Mouse (Mus musculus) midbrain, embryonic 12.5 days (tissue): ENCODE data around the gene Lrp8. TPM values are rescaled to one million over a fixed set of nuclear protein-coding genes. Genes with fewer than 3 reads are reported as not detected.
A peak's percentile ranks its signal among the peaks of the same experiment; 100 is the strongest.

Experiments used
- ATAC-seq: fragments of 200-750 bp; cut with Nextera tagmentation; 2 replicates; pipeline ENCODE4 v1.8.0; 2017; ENCODE audit warnings: low read depth, moderate TSS enrichment, moderate library complexity; ENCODE audit not compliant: low FRiP score
- H3K27ac ChIP-seq: fragments of 300-500 bp; sonication (generic); replicated peaks from 2 replicates; pipeline ENCODE4 v1.5.1; 2016; ENCODE audit warnings: mild to moderate bottlenecking
- H3K27me3 ChIP-seq: fragments of 300-500 bp; sonication (generic); 2 replicates; pipeline ENCODE4 v1.6.1; 2016; ENCODE audit warnings: mild to moderate bottlenecking
- H3K36me3 ChIP-seq: fragments of 300-500 bp; sonication (generic); 2 replicates; pipeline ENCODE4 v1.6.1; 2016
- H3K4me1 ChIP-seq: fragments of 300-500 bp; sonication (generic); 2 replicates; pipeline ENCODE4 v1.6.1; 2016
- H3K4me2 ChIP-seq: fragments of 300-500 bp; sonication (generic); replicated peaks from 2 replicates; pipeline ENCODE4 v1.6.1; 2016; ENCODE audit warnings: mild to moderate bottlenecking, moderate library complexity
- H3K4me3 ChIP-seq: fragments of 300-500 bp; sonication (generic); 2 replicates; pipeline ENCODE4 v1.5.1; 2016; ENCODE audit warnings: mild to moderate bottlenecking
- H3K9ac ChIP-seq: fragments of 300-500 bp; sonication (generic); replicated peaks from 2 replicates; pipeline ENCODE4 v1.6.1; 2016; ENCODE audit warnings: mild to moderate bottlenecking, moderate library complexity
- H3K9me3 ChIP-seq: fragments of 300-500 bp; sonication (generic); 2 replicates; pipeline ENCODE4 v1.6.1; 2016; ENCODE audit warnings: mild to moderate bottlenecking
- WGBS: fragments of 180-500 bp; shearing (Covaris S2); methylation state at CpG from one replicate; pipeline ENCODE4 v1.1.7; 2016; 5-methylcytosine and 5-hydroxymethylcytosine counted together
- polyA plus RNA-seq: library from polyadenylated mRNA; unstranded; fragments of >200 nt; fragmentation: Nextera tagmentation; extraction: Ambion mirVana; gene quantifications from 2 replicates; pipeline ENCODE4 v1.2.1, GENCODE M21; 2016

Gene Lrp8
- polyA plus RNA-seq, 1 experiment from 2014 or later = 40.1 TPM

DNA sequence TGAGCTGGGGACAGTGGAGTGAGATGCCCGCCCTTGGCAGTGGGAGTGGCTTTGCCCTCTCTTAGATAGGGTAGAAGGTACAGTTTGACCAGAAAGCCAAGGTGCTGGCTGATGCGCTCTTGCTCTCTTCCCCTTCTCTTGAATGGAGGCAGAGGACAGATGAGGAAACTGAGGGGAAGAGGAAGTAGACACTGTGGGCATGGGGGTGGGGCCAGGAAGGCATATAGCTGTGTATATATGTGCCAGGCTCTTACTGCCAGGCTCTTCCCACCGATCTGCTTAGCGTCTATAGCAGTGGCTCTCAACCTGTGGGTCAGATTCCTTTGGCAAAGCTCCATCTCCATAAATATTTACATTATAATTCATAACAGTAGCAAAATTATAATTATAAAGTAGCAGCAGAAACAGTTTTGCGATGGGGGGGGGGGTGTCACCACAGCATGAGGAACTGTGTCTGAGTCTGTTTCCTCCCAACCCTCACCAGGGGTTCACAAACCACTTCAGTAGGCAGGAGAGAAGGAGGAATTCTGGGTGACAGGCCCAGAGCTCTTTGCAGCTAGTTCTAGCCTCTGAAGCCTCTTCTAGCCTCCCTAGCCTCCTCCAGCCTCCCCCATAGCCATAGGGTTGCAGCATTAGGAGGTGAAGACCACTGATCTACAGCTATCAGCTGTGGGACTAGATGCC is 24.9 kb upstream of the Lrp8 start:
- no peak overlapping the region for H3K4me2 ChIP-seq
- WGBS = 88% methylated on average over 5 of the region's 5 CpGs
- H3K9me3 ChIP-seq = no peaks in the 10 kb centered on the region
- no peak overlapping the region for H3K9ac ChIP-seq
- H3K4me1 ChIP-seq = peaks cover 37% of the 10 kb centered on the region
- 0 out of 2 replicates have a peak overlapping the region, but pooled peaks have one; percentile 22 for H3K27ac ChIP-seq
- no peaks in the 10 kb centered on the region for H3K36me3 ChIP-seq
- H3K4me3 ChIP-seq = no peak overlapping the region
- H3K27me3 ChIP-seq = peaks cover 15% of the 10 kb centered on the region
- ATAC-seq = no peak

DNA sequence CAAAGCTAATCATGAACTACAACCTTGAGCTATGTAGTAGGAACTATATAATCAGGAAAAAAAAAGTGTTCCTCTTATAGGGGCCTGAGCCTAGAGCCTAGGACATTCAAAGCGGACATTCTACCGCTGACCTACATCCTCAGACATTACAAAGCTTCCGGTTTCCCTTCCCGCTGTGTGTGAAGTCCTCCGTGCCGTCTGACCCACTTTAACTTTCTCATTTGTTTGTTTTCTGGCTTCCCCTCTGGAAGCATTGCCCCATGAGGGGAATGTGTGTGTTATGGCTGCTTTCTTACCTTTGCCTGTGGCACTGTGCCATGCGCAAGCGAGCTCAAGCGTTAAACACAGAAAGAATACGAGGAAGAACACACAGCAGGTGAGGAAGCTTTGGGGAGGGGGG is 18.5 kb upstream of the Lrp8 start:
- peaks cover 7% of the 10 kb centered on the region for H3K27me3 ChIP-seq
- WGBS = 68% methylated on average over 10 of the region's 10 CpGs
- peaks cover 11% of the 10 kb centered on the region for H3K4me1 ChIP-seq
- no peak overlapping the region for H3K4me3 ChIP-seq
- H3K9ac ChIP-seq = no peak overlapping the region
- H3K9me3 ChIP-seq = no peaks in the 10 kb centered on the region
- H3K27ac ChIP-seq = no peak overlapping the region
- no peak for ATAC-seq
- H3K36me3 ChIP-seq = no peaks in the 10 kb centered on the region
- H3K4me2 ChIP-seq = no peak overlapping the region

DNA sequence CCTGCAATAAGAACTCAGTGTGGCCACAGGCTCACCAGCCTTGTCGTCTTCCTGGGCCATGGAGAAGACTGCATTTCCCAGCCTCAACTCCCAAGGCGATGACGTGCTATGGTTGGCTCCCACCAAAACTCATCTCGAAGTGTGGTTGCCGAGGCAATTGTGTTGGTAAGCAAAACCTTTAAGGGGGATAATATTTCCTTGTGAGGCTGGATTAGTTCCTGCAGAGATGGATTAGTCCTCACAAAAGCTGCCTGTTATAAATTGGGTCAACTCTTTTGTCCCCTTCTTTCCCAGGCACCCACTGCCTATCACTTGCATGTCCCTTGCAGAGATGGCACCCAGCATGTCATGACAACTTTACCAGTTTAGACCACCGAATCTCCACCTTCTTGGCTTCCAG is 13.2 kb upstream of the Lrp8 start:
- WGBS = 55% methylated on average over 6 of the region's 6 CpGs
- H3K4me2 ChIP-seq = no peak overlapping the region
- no peak overlapping the region for H3K27ac ChIP-seq
- no peak overlapping the region for H3K9ac ChIP-seq
- no peaks in the 10 kb centered on the region for H3K36me3 ChIP-seq
- H3K9me3 ChIP-seq = no peaks in the 10 kb centered on the region
- no peak overlapping the region for H3K4me3 ChIP-seq
- ATAC-seq = no peak
- H3K27me3 ChIP-seq = no peaks in the 10 kb centered on the region
- no peaks in the 10 kb centered on the region; the same call in 1 of the 2 replicates for H3K4me1 ChIP-seq

DNA sequence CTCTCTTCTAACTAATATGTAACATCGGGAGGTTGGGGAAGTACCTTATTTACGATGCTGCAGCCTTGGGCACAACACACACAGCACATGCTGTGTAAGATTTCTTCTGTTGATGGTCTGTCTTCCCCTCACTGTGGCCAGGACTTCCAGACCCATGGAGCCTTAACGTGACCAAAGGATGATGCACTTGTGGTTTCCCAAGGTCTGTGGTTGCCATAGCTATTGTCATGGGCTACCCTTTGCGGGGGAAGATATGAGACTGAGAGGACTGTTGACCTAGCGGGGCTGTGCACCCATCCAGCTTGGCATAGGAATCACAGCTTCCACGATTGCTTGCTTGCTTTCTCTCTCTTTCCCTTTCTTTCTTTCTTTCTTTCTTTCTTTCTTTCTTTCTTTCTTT is 1.3 kb upstream of the Lrp8 start:
- Histone ChIP-seq H3K4me2 (no peak overlapping the region), H3K4me3 (no peak overlapping the region), H3K9ac (no peak overlapping the region), H3K4me1 (peaks cover 35% of the 10 kb centered on the region), H3K36me3 (no peaks in the 10 kb centered on the region), H3K9me3 (no peaks in the 10 kb centered on the region), H3K27ac (peak overlapping the region; percentile 39; the same call in 1 of the 2 replicates), H3K27me3 (peaks cover 10% of the 10 kb centered on the region)
- ATAC-seq = no peak
- 81% methylated on average over 6 of the region's 6 CpGs for WGBS

DNA sequence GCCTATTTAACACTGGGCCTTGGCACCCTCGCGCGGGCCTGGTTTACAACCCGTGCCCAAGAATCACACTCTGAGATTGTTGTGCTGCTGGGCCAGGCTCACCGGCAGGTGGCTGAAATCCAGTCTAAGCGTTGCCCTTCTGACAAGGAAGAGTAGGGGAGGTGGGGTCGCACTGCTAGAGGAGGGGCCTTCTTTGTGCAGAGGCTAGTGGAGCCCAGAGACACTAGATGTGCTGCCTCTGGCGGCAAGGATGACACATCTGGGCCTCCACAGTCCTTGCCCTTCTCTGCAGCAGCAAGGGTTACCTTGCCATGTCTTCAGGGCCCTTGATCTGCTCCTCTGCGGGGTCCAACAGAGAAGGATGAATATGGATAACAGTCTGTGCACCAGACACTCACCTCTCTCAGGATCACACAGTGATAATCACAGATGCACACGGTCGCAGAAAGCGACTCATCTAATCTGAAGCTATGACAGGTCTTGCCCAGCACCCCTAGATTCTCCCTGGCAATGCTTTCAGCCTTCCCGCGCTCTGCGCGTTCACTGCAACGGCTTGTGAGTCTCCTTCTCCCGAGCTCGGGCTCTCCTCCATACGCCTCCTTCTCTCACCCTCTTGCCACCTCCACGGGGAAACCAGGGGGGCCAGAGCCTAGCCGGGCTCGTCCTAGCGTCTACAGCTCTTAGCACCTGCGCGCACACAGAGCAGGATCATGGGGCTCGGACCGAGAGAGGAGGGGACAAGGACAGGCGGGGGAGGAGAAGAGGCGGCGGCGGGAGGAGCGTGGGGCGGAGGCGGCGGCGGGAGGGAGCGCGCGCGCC is 486 bp upstream of the Lrp8 start:
- peak overlapping the region; percentile 94 for H3K4me2 ChIP-seq
- H3K4me3 ChIP-seq = peak overlapping the region; percentile 65
- H3K9me3 ChIP-seq = no peaks in the 10 kb centered on the region
- H3K4me1 ChIP-seq = peaks cover 36% of the 10 kb centered on the region
- peaks cover 4% of the 10 kb centered on the region; the same call in 1 of the 2 replicates for H3K36me3 ChIP-seq
- peak overlapping the region; percentile 95 for H3K9ac ChIP-seq
- H3K27ac ChIP-seq = peak overlapping the region; percentile 97
- peak; percentile 74 for ATAC-seq
- H3K27me3 ChIP-seq = peaks cover 5% of the 10 kb centered on the region; the same call in 1 of the 2 replicates
- 1% methylated on average over 29 of the region's 41 CpGs for WGBS

DNA sequence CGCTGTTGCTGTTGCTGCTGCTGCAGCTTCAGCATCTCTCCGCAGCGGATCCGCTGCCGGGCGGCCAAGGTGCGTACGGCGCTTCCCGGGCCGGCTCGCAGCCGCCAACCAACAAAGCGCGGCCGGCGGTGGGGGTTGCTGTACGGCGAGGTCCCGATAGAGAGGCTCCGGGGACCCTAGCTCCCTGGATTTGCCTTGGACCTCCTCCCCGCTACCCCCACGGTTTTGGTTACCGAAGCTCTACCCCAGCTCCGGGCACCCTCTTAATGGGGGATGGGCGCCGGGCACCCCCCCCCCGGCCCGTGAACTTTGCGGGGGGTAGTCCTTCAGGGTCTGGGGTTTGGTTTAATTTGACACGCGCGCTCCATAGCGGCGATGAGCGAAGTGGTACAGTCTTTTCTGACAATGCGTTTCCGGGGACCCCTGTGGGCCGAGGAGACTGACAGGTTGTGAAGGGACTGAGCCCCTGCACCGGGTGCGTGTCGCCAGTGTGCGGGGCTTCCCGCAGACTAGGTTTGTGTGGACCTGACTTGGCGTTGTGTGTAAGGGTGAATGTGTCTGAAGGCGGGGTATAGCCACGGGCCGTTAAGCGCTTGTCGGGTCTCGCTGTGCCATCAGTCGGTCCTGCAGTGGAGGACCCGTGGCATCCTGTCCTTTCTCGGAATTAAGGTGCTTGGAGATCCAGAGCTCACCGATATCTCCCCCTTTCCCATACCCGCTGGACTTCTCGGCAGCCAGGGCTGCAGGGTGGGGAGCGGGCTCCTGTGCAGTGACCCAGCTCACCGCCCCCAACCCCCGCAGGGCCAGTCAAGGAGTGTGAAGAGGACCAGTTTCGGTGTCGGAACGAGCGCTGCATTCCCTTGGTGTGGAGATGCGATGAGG is 630 bp downstream of the Lrp8 start:
- Histone ChIP-seq H3K4me1 (peaks cover 39% of the 10 kb centered on the region), H3K36me3 (peaks cover 11% of the 10 kb centered on the region; the same call in 1 of the 2 replicates), H3K4me2 (peak overlapping the region; percentile 94), H3K9me3 (no peaks in the 10 kb centered on the region), H3K27ac (peak overlapping the region; percentile 97), H3K9ac (peak overlapping the region; percentile 95), H3K27me3 (peaks cover 4% of the 10 kb centered on the region; the same call in 1 of the 2 replicates), H3K4me3 (peak overlapping the region; percentile 65)
- under 1% methylated on average over 65 of the region's 65 CpGs for WGBS
- ATAC-seq = peak; percentile 13

DNA sequence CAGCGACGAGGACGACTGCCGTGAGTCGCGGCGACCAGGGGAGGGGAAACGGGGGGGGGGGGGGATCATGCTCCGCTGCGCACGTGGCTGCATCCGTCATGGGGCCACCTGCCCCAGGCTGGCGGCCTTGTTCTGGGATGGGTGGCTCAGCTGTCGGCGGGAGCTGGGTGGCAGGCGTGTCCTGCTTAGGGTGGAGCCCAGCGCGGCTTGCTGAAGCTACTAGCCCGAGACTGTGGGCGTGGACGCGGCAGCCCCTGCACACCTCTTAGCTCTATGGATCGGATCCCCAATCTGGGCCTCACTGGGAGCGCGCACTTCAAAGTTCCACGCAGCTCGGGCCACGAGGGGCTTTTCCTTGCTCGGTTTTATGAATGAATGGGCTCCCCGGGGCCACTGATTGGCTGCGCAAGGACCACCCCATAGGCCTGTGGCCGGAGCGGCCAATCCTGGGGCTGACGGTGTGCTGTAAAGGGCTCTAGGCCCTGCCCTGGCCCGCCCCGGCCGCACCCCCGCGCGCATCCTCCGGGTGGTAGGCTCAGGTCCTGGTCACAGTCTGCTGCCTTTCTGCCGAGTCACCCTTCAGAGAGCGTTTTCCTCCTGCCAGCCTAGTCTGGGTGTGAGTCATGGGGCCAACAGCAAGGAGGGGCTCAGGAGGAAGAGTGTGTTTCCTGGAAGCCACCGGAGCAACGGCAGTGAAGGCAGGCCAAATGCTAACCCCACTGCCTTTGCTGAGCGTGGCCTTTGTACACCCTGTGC is 1.5 kb downstream of the Lrp8 start:
- Histone ChIP-seq H3K4me1 (peaks cover 47% of the 10 kb centered on the region), H3K27ac (peak overlapping the region; percentile 97), H3K27me3 (peaks cover 4% of the 10 kb centered on the region; the same call in 1 of the 2 replicates), H3K4me2 (peak overlapping the region; percentile 94), H3K4me3 (peak overlapping the region; percentile 65), H3K9me3 (no peaks in the 10 kb centered on the region), H3K9ac (peak overlapping the region; percentile 95), H3K36me3 (peaks cover 16% of the 10 kb centered on the region; the same call in 1 of the 2 replicates)
- peak; percentile 88 for ATAC-seq
- WGBS = under 1% methylated on average over 40 of the region's 46 CpGs

DNA sequence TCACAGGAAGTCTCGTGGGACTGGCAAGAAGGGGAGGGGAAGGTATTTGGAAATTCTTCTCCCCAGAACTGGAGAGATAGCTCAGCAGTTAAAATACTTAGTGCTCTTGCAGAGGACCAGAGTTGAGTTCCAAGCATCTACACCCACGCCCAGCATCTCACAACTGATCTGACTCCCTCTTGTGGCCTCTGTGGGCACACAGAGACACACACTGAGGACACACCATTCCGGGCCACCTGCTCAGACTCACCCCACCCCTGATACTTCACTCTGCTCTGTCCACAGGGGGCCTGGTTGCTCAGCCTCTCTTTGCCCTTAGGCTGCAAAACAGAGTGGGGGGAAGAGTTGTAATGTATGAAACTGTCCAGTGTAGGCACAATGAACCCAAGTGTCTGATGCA is 3.4 kb downstream of the Lrp8 start:
- Histone ChIP-seq H3K27me3 (peaks cover 4% of the 10 kb centered on the region; the same call in 1 of the 2 replicates), H3K36me3 (peaks cover 33% of the 10 kb centered on the region), H3K4me3 (no peak overlapping the region), H3K4me1 (peaks cover 48% of the 10 kb centered on the region), H3K27ac (no peak overlapping the region), H3K9ac (no peak overlapping the region), H3K9me3 (no peaks in the 10 kb centered on the region), H3K4me2 (peak overlapping the region; percentile 94; the same call in 1 of the 2 replicates)
- no peak for ATAC-seq
- 77% methylated on average over 3 of the region's 3 CpGs for WGBS

DNA sequence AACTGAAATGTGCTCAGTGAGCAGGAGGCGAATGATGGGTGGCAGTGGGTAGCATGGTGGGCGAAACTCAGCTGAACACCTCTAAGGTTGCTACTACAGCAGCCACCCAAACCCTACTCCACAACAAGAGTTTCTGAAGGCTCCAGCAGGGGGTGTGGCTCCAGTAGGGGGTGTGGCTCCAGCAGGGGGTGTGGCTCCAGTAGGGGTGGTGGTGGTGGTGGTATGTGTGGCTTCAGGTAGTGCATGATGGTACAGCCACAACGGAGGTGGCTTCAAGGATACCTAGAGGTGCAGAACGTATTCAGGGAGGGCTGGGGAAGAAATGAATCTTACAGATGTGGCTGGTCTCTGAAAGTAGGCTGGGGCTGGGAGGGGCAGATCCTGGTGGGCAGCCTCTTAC is 5.7 kb downstream of the Lrp8 start:
- Histone ChIP-seq H3K4me2 (no peak overlapping the region), H3K9me3 (no peaks in the 10 kb centered on the region), H3K4me3 (no peak overlapping the region), H3K4me1 (peaks cover 50% of the 10 kb centered on the region), H3K27ac (no peak overlapping the region), H3K9ac (no peak overlapping the region), H3K36me3 (peaks cover 33% of the 10 kb centered on the region), H3K27me3 (peaks cover 4% of the 10 kb centered on the region; the same call in 1 of the 2 replicates)
- 74% methylated on average over 4 of the region's 4 CpGs for WGBS
- no peak for ATAC-seq

DNA sequence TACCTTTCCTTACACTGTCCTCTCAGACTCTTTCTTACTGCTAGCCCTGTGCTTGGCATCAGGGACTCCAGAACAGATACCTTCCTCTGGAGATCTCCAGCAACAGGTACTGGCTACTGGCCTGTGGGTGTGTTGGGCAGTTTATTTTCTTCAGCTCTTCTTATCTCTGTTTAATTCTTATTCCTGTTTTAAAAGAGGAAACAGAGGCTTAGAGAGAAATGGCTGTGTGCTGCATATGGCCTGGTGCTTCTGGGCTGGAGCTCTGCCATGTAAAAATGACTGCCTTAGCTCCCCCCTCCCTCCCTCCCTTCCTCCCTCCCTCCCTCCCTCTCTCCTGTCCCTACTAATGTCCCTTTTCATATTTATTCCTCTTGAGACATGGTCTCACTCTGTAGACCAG is 6.6 kb downstream of the Lrp8 start:
- ATAC-seq = no peak
- Histone ChIP-seq H3K4me2 (no peak overlapping the region), H3K36me3 (peaks cover 40% of the 10 kb centered on the region), H3K4me3 (no peak overlapping the region), H3K4me1 (peaks cover 48% of the 10 kb centered on the region), H3K9me3 (no peaks in the 10 kb centered on the region), H3K27ac (no peak overlapping the region), H3K27me3 (peaks cover 4% of the 10 kb centered on the region; the same call in 1 of the 2 replicates), H3K9ac (no peak overlapping the region)

DNA sequence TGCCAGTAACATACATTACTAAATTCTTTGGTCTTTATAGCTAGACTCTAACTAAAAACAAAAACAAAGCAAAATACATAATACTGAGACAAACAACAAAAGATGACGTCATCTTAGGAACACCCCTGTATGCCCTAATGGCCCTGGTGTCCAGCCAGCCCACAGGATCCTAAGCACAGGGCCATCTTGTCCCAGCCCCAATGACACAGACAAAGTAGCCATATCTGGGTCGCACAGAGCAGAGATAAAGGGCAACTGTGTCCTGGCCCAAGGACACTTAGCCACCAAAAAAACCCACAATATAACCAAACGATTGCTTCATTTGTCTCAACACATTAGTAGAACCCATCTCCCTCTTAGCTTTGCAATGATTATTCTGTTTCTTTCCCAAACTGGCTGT is 8.9 kb downstream of the Lrp8 start:
- peaks cover 56% of the 10 kb centered on the region for H3K36me3 ChIP-seq
- 89% methylated on average over 3 of the region's 3 CpGs for WGBS

More for the DNA sequence above, 8.9 kb downstream of the Lrp8 start:
- peaks cover 31% of the 10 kb centered on the region for H3K4me1 ChIP-seq
- ATAC-seq = no peak
- H3K9me3 ChIP-seq = no peaks in the 10 kb centered on the region
- H3K4me3 ChIP-seq = no peak overlapping the region
- no peak overlapping the region for H3K9ac ChIP-seq
- H3K27me3 ChIP-seq = no peaks in the 10 kb centered on the region
- H3K4me2 ChIP-seq = no peak overlapping the region
- no peak overlapping the region for H3K27ac ChIP-seq
